Mouse (Mus musculus): ENCODE data around the gene Egfl7.

Egfl7 gene

GRCm38 (mm10) chr2:26593211-26594021 lies 13.6 kb downstream of the Egfl7 start:
- DNase-seq (ENCODE audit: low spot score in 2 of 2) = no peak

DNA sequence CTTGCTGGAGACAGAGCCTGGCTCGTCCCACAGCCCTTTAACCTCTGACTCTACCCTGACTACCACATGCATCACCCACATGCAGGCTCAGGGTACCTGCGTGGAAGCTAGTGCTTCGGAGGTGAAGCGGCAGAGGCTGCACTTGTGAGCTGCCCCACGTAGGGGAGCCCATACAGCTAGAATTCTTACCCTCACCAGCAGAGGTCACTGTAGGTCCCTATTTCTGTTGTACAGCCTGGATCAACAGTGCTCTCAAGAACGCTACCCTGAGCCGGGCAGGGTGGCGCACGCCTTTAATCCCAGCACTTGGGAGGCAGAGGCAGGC lies 14.2 kb downstream of the Egfl7 start:
- DNase-seq (ENCODE audit: low spot score in 2 of 2) = no peak

DNA sequence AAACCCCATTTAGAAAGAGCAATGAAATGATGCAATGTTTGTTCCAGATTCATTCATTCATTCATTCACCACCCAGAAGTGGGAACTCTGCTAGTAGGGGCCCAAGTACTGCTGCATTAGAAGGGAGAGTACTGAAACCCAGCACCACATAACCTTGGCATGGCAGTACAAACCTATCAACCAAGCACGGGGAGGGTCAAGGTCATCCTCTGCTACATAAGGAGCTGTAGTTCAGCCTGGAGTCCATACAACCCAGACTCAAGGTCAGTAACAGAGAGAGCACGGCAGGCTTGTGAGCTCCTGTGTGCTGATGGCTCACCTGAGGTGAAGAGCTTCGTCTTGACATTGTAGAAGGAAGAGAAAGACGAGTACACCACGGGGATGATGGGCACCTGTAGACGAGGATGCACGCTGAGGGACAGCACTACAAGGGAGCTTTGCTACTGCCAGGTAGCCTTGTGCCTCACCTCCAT lies 14.7 kb downstream of the Egfl7 start:
- no peak for DNase-seq (ENCODE audit: low spot score in 2 of 2)

DNA sequence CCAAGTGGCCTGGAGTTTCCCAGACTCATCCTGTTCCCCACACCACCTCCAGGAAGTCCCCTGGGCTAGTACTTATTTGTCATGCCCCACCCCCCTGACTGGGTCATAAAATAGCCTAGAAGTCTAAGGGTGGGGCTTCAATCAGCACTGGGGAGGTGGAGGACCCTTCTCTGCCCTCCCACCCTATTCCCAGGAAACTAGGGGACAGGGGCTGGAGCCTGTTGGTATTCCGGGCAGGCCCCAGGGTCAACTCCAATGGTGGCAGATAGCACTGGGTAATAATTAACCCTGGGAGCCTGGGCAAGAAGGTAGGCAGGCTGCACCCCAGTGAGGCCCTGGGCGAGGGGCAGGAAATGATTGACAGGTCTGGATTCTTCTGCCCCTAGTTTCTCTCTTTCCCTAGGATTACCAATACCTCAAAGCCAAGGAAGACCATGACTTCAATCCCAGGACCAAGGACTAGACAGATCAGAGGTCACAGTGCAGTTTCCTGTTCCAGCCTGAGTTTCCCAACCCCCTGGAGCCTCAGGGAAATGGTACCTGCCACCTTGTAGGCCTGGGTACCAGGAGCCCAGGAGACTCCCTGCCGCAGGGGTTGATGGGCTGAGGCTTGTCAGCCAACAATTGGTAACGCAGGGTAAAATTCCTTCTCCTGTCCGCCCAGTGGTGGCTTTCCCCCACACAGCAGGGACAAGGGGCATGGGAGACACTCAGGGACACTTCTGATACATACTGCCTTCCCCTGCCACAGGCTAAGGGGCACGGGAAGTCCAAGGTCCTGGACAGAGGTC lies 15.3 kb downstream of the Egfl7 start:
- no peak for DNase-seq (ENCODE audit: low spot score in 2 of 2)

- no peak for DNase-seq (ENCODE audit: low spot score in 2 of 2)
Measured at GRCm38 (mm10) chr2:26595725-26596435, 16.1 kb downstream of the Egfl7 start.

DNA sequence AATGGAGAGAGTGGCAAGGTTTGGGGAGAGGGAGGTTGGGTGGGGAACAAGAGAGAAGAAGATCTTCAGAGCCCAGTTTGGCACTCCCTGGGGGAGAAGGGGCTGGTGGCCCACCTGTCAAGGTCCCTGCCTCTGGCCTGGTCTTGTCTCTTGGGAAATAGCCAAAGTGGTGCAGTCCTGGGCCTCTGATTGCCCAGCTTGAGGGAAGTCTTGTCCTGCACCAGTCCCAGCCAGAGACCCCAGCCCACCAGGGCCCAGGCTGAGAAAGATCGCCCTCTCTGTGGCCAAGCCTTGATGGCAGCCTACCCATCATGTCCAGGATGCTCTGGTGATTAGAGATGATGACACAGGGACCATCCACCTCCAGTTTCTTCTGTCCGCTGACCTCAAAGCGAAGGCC lies 17.1 kb downstream of the Egfl7 start:
- no peak for DNase-seq (ENCODE audit: low spot score in 2 of 2)

DNA sequence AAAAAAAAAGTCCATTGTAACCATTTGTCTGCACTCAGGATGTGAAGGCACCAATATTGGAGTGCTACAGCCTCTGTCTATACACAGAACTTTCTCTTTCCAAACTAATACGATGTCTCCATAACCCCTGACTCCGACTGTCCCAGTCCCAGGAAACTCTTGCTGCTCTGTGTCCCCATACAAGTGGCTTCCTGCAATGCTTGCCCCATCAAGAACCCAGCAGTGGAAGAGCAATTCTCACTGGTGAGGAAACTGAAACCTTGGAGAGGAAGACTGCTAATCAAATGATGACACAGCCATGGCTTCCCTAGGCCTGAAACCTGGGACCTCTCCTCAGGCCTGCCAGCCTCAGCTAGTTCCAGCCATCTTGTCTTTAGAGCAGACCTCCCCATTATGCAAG lies 18.0 kb downstream of the Egfl7 start:
- no peak for DNase-seq (ENCODE audit: low spot score in 2 of 2)

DNA sequence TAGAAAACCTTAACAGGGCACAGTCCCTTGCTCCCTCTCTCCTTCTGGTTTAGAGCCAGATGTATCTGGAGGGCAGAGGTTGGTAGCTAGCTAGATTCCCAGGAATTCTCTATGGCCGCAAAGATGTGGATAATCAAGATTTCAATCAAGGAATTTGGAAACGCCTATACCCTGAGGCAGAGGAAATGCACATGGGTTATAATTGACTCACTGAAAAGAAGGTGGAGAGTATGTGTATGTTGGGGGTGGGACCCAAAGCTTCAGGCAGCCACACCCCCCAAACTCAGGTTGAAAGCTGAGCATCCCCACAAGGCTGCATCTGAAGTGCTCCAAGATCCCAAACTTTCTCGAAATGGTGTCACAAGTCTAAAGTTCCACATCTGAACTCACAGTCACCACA lies 18.6 kb downstream of the Egfl7 start:
- no peak for DNase-seq (ENCODE audit: low spot score in 2 of 2)

DNA sequence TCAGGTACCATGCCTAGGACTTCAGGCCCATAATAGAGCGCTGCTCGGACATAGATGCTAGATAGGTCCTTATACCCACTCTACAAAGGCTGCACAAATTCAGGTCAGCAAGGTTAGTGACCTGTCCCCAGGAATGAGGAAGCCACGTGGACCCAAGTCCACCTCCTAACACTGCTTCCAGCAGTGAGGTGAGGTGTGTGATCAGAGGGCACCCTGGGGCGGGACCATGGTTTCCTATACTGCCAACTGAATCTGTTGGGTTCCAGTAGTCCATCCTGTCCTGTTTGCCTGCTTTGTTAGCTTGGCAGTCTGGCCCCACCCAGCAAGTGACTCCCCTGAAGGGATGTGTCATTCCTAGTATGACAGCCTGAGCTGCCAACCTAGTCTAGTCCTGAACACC lies 20.2 kb downstream of the Egfl7 start:
- DNase-seq (ENCODE audit: low spot score in 2 of 2) = no peak

DNA sequence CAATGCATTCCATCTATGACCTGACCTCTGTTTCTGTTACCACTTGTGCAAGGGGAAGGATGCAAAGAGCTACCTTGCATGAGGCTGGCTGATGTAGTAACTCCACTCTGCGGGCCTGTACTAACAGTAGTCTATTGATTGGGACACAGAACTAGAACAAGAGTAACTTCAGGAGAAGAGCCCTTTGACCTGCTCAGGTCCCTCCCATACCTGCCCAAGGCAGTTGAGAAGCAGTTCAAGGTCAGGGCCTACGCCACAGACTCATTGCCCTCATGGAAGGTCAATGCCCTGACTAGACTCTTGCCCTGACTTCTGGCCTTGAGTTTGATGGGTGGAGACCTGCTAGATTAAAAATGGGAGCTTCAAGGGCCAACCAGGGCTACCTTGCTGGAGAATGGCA lies 20.9 kb downstream of the Egfl7 start:
- DNase-seq (ENCODE audit: low spot score in 2 of 2) = no peak

- no peak for DNase-seq (ENCODE audit: low spot score in 2 of 2)
Measured at GRCm38 (mm10) chr2:26601595-26601994, 21.8 kb downstream of the Egfl7 start.

GRCm38 (mm10) chr2:26602631-26603030 lies 22.8 kb downstream of the Egfl7 start:
- DNase-seq (ENCODE audit: low spot score in 2 of 2) = no peak

- peak in 1 of 2 experiments; percentile 47 for DNase-seq (ENCODE audit: low spot score in 2 of 2)
Measured at GRCm38 (mm10) chr2:26603159-26603558, 23.3 kb downstream of the Egfl7 start.

DNA sequence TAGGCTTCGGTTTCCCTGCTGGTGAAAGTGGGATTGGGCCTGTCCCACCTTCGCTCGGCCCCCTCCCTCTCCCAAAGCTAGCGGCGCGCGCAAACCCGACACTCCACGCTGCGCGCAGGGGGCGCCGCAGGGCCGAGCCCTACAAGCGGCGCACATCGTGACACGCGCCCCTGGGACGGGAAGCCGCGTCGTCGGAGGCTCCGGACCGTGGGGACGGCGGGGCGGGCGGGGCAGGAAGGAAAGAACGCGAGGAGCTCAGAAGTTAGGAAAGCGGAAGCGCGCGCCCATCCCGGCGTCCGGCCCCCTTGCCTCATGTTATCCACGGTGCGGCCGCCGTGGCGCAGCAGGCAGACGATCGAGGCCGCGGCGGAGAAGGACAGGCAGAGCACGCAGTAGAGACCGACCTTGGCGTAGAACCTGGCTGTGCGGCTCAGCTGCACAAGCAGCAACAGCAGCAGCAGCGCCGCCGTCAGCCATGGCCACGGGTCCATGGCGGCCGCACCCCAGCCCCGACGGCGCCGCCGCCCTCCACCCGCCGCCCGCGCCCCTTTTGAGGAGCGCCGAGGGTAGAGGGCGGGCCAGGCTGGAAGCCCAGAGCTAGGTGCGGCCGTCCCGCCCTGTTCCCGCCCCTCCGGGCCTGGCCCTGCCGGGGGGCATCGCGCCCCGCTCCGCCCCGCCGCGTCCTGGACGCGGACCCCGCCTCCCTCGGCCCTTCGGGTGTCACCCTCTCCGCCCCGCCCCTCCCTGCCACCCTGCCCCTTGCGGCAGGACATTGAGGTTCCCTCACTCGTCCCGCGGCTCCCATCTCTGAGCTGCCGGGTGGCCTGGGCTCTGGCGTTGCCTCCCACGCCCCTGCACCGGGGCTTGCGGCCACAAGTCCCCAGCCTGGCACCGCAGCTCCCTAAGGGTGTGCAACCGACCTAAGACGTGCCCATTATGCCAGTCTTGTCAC lies 24.2 kb downstream of the Egfl7 start, which contains the start of gene Agpat2:
Gene Agpat2, minus strand, starts transcription at position 698 of the 952 bp plus-strand sequence.
- DNase-seq (ENCODE audit: low spot score in 2 of 2) = peak; percentile 74 to 83

DNA sequence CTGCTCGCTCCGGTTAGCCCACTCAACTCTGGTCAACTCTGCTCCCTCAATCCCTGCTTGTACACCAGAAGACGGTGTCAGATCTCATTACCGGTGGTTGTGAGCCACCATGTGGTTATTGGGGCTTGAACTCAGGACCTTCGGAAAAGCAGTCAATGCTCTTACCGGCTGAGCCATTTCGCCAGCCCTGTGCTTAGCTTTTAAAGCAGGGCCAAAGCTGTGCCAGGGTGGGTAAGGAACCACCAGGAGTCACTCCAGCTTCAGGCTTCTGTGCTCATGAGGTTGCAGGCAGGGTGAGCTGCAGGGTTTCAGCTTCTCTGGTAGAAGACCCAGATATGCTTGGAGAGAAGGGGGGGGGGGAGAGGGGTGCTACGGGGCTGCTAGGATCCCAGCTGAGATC lies 25.5 kb downstream of the Egfl7 start:
- DNase-seq (ENCODE audit: low spot score in 2 of 2) = no peak

GRCm38 (mm10) chr2:26606579-26606978 lies 26.8 kb downstream of the Egfl7 start:
- no peak for DNase-seq (ENCODE audit: low spot score in 2 of 2)

DNA sequence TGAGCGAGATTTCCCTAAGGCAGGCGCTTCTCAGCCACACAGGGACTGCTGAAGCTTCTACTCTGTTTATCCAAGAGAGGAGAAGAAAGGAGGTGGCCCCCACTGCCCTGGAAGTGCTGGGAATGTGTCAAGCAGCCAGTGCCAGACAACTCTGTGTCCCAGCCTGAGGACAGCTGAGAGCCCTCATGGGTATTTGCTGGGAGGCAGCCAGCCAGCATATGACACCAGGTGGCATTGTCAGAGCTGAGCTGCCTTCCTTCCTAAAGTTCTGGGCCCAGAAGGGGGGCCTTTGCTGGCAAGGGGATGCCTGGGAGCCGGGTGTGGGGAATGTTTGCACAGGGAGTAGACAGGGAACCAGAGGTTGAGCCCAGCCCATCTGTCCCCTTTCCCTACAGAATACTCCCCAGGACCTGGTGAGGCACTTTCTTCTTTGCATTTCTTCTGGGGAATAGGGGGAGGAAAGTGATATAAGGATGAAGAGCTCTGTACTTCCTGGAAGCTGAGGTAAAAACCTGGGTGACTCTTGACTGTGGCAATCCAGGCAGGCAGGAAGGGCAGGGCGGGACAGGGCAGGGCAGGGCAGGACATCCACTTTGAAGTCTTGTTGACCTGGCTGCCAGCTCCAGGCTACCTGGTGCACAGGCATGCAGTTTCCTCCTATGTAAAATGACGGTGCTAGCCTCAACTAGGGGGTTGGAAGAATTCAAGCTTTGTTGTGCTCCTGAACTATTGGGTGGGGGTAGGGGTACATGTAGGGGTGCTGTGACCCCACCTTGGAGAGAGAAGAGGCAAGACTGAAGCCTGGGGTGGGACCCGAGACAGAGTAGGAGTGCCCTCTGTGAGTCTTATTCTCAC lies 27.5 kb downstream of the Egfl7 start:
- DNase-seq (ENCODE audit: low spot score in 2 of 2) = no peak

- DNase-seq (ENCODE audit: low spot score in 2 of 2) = no peak
Measured at GRCm38 (mm10) chr2:26608781-26609180, 29.0 kb downstream of the Egfl7 start.

- DNase-seq (ENCODE audit: low spot score in 2 of 2) = peak in 1 of 2 experiments; percentile 56
Measured at GRCm38 (mm10) chr2:26609261-26609661, 29.4 kb downstream of the Egfl7 start.

- DNase-seq (ENCODE audit: low spot score in 2 of 2) = no peak
Measured at GRCm38 (mm10) chr2:26610526-26610925, 30.7 kb downstream of the Egfl7 start.
